Mouse (Mus musculus) layer of hippocampus, adult 2 months (tissue): ENCODE measurements around the gene H2-Eb2. TPM values are rescaled to one million over a fixed set of nuclear protein-coding genes. Genes with fewer than 3 reads are reported as not detected.

ENCODE experiments used
- DNase-seq, 2 experiments: peaks; one replicate each; pipeline ENCODE4 v3.0.0; 2022; ENCODE audit warnings: low spot score in 2 of 2
- H3K27ac ChIP-seq: fragments of 200-600 bp; 2 replicates; pipeline ENCODE4 v1.8.1; 2022
- H3K4me3 ChIP-seq: fragments of 200-600 bp; 2 replicates; pipeline ENCODE4 v1.8.1; 2022; ENCODE audit warnings: mild to moderate bottlenecking
- CTCF ChIP-seq: fragments of 200-600 bp; conservative IDR thresholded peaks from 2 replicates; pipeline ENCODE4 v1.8.1; 2022; ENCODE audit warnings: antibody characterized with exemption, mild to moderate bottlenecking, moderate library complexity
- long read RNA-seq, 2 experiments: library from polyadenylated mRNA; stranded (forward); transcript quantifications; one replicate each; pipeline ENCODE4 v2.0.0; 2021; ENCODE audit warnings: borderline mapping rate in 2 of 2
- total RNA-seq, 2 experiments: library from RNA; stranded (reverse); gene quantifications; 2 replicates each; pipeline ENCODE4 v1.2.3; 2021

Gene H2-Eb2
- not detected for total RNA-seq
- long read RNA-seq, experiment 1 = 0 reads
- long read RNA-seq, experiment 2 = 0 reads

DNA sequence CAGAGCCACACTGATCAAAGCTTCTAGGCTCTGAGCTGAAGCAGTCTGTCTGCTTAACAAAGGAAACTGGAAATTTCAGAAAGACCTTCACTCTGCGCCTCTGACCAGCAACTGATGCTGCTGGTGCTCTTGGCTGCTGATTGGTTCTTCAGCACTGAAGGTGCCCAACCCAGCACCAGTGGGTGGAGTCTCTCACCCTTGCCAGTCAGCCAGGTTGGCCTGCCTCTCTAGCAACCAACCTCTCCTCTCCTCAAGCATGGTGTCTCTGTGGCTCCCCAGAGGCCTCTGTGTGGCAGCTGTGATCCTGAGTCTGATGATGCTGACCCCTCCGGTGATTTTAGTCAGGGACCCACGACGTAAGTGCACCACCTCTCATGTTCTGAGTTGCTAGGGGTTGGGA lies at the start of gene H2-Eb2:
TSS of gene H2-Eb2 (plus strand) at position 230 of the 400 bp plus-strand sequence.
- Histone ChIP-seq H3K27ac (no peak within 1 kb of the TSS), H3K4me3 (no peak within 1 kb of the TSS)
- TF ChIP-seq CTCF = no peak
- DNase-seq = no peak

GRCm38 (mm10) chr17:34280499-34281038 lies 44.9 kb upstream of the H2-Eb2 start:
- DNase-seq = no peak
- Histone ChIP-seq H3K4me3 (no peak overlapping the region), H3K27ac (no peak overlapping the region)
- no peak for TF ChIP-seq CTCF

GRCm38 (mm10) chr17:34281836-34282235 lies 43.6 kb upstream of the H2-Eb2 start:
- TF ChIP-seq CTCF = no peak
- H3K27ac ChIP-seq = no peak overlapping the region
- no peak for DNase-seq
- H3K4me3 ChIP-seq = no peak overlapping the region

GRCm38 (mm10) chr17:34285371-34285770 lies 40.1 kb upstream of the H2-Eb2 start:
- Histone ChIP-seq H3K4me3 (no peak overlapping the region), H3K27ac (no peak overlapping the region)
- no peak for DNase-seq
- no peak for TF ChIP-seq CTCF

DNA sequence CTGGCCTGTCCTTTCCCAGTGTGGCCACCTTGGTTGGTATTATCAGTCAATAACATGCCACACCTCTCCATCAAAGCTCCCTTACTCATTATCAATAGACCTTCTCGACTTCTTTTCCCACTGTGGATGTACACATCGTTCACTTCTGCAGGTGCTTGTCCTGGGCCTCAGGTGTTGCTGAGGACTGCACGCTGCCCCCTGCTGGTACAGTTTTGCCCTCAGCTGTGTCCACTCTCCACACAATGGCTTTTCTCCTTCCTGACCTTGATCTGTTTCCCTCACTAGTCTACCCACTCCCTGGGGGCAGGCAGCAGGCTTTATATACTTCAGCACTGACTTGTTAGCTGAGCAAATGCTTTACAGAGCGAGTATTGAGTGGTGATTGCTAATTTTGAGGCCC lies 39.6 kb upstream of the H2-Eb2 start:
- DNase-seq = no peak
- no peak overlapping the region for H3K27ac ChIP-seq
- peak; percentile 64 for TF ChIP-seq CTCF
- no peak overlapping the region for H3K4me3 ChIP-seq

DNA sequence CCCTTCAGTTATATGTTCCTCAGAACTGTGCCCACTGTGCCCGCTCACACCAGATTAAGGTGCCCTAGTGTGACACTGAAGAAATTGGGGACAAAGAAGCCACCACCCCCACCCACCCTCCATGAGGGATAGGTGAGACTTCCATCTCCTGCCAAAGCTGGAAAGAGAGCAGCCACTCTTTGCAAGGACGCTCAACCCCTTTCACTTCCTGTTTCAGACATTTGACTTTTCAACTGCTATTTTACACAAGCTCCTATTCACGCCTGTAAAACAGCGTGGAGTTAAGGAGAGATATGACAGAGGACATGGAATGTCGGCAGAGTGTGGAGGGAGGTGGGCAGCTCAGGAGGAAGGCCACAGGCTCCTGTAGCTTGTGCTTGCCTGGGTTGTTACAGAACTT lies 39.0 kb upstream of the H2-Eb2 start:
- no peak overlapping the region for H3K27ac ChIP-seq
- H3K4me3 ChIP-seq = no peak overlapping the region
- DNase-seq = no peak
- no peak for TF ChIP-seq CTCF

DNA sequence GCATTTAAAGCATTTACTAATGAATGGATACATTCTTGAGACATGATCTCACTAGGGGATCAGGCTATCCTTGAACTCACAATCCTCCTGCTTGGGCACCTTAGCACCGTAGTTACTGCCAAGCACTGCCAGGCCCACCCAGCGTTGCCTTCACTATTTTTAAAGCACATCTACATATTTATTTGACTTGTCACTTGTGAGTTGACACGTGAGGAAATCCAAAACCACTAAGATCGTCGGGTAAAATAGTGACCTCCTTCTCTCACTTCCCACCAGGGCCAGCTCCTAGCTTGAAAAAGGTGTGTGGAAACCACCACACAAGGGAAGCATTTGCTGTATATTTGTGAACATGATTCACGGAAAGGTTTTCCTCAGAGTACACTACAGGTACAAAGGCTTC lies 38.5 kb upstream of the H2-Eb2 start:
- no peak for TF ChIP-seq CTCF
- Histone ChIP-seq H3K4me3 (no peak overlapping the region), H3K27ac (no peak overlapping the region)
- DNase-seq = no peak

DNA sequence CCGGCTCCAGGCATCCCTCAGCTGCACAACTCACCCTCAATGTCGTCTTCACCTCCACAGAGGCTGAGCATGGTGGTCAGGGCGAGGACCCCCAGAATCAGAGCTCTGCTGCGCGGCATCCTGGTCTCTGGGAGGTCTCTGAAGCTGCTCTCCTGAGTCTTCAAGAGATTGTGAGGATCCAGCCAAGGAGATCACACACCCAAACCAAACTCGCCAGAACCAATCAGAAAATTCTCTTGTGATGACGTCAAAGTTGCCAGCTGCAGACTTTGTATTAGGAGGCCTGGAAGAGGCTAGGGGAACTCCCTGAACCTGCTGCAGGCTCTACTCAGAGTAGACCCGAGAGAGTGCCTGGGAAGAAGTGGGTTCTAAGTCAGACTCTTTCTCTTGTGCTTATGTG lies 37.8 kb upstream of the H2-Eb2 start, which contains the start of gene H2-Aa:
TSS of gene H2-Aa (minus strand) at position 176 of the 400 bp plus-strand sequence.
- no peak for TF ChIP-seq CTCF
- peak; percentile 80 for DNase-seq
- Histone ChIP-seq H3K27ac (no peak within 1 kb of the TSS), H3K4me3 (no peak within 1 kb of the TSS)

- Histone ChIP-seq H3K27ac (no peak overlapping the region), H3K4me3 (no peak overlapping the region)
- TF ChIP-seq CTCF = no peak
- DNase-seq = no peak
These were observed 37.3 kb upstream of the H2-Eb2 start for GRCm38 (mm10) chr17:34288131-34288530.

GRCm38 (mm10) chr17:34291609-34292008 lies 33.9 kb upstream of the H2-Eb2 start:
- TF ChIP-seq CTCF = no peak
- DNase-seq = peak; percentile 77 to 82
- H3K4me3 ChIP-seq = no peak overlapping the region
- H3K27ac ChIP-seq = no peak overlapping the region

- no peak for TF ChIP-seq CTCF
- no peak overlapping the region for H3K27ac ChIP-seq
- no peak for DNase-seq
- no peak overlapping the region for H3K4me3 ChIP-seq
These were observed 32.9 kb upstream of the H2-Eb2 start for GRCm38 (mm10) chr17:34292570-34292969.

DNA sequence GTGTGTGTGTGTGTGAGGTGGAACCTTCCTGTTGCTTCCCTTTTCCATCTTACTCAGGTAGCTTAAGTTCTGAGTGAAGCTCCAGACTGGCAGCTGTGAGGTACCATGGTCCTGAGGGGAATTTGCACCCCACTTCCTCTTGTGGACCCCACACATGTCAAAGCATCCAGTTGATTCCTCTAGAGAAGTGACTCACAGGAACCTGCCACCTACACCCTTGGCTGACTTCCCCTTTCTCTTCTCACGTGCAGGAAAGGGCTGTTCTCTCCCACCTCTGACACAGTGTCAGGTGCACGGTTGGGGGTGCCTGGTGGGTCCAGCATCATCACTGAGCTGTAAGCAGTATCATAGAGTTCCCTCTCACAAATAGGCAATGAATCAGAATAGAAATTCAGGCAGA lies 31.9 kb upstream of the H2-Eb2 start:
- DNase-seq = no peak
- no peak for TF ChIP-seq CTCF
- Histone ChIP-seq H3K27ac (no peak overlapping the region), H3K4me3 (no peak overlapping the region)

DNA sequence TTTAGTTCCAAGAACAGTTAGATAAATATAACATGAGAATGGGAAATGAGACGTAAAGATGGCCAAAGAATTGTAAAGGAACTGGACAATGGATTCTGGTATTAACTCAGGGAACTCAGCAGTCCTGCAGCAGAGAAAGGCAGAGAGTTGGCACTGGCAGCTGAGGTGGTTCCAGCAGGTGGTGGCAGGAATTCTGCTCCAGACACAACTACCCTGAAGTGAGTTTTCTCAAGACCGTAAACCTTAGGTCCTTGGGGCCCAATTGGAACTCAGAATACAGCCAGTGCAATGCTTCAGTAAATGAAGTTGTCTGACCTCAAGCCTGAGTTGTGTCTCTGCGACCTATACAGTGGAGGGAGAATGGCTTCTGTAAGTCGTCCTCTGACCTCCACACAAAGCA lies 31.2 kb upstream of the H2-Eb2 start:
- no peak for DNase-seq
- H3K27ac ChIP-seq = no peak overlapping the region
- no peak overlapping the region for H3K4me3 ChIP-seq
- no peak for TF ChIP-seq CTCF

DNA sequence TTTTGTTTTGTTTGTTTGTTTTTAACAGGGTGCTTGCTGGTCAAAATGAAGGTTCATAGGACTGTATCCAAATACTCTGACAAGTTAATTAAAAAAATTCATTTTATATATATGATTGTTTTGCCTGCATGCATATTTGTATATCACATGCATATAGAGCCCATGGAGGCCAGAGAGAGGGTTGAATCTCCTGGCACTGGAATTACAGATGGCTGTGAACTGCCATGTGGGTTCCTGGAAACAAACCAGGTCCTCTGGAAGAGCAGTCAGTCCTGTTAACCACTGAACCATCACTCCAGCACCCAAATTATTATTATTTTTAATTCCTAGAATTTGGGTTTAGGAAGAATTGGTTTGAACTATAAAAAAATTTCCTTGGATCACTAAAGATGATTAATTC lies 30.2 kb upstream of the H2-Eb2 start:
- no peak for DNase-seq
- TF ChIP-seq CTCF = no peak
- Histone ChIP-seq H3K4me3 (no peak overlapping the region), H3K27ac (no peak overlapping the region)
